In the genomic region with DNA sequence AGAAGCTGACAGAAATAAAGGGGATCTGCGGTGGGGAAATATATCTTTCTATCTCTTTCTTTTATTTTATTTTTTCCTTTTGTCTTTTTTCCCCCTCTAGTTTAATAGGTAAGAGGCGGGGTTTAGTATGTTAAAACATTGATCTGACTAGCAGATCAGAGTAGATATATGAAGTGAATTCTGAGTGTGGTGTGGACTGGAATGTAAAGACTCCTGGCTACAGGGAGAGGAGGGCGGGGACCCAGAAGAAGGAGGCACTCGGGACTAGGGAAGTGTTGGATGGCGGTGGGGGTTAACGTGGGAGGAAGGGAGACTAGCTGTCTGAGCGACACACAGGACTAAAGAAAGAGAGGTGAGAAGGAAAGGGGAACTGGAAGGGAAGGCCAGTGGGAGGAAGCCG, we compare ENCODE assay signal across 12 mouse cellular contexts. TPM values are rescaled to one million over a fixed set of nuclear protein-coding genes. Genes with fewer than 3 reads are reported as not detected.
DNase-seq lines count a peak whose midpoint lies in the region; ATAC-seq lines count a peak whose summit lies in the region.
"Had no signal": no experiment of that assay in that cellular context is flagged by ENCODE, and none has a peak within 500 bp of the region (broad histone marks: within the 10 kb centered on the region; RNA-seq: fewer than 3 reads in every experiment).

A gene (plus strand): TSS at position 301 of the 400 bp plus-strand sequence.

- no peak within 1 kb of the TSS for H3K4me3 ChIP-seq in limb, embryonic 13.5 days
- no peak within 1 kb of the TSS for H3K4me3 ChIP-seq in limb, embryonic 10.5 days
- peak within 1 kb of the TSS; percentile 41 for H3K4me3 ChIP-seq in forebrain, embryonic 12.5 days (replicated peaks)
- peak within 1 kb of the TSS; percentile 39 for H3K4me3 ChIP-seq in neural tube, embryonic 14.5 days (ENCODE audit: low read depth, low read length)

- H3K27me3 ChIP-seq in limb, embryonic 13.5 days: peaks cover 50% of the 10 kb centered on the region
- peaks cover 48% of the 10 kb centered on the region for H3K27me3 ChIP-seq in limb, embryonic 10.5 days (ENCODE audit: low read depth, poor library complexity, severe bottlenecking)
- H3K27me3 ChIP-seq in forebrain, embryonic 12.5 days: peaks cover 41% of the 10 kb centered on the region
- H3K27me3 ChIP-seq in neural tube, embryonic 14.5 days (ENCODE audit: control insufficient read depth, insufficient read depth, low read length): peaks cover 24% of the 10 kb centered on the region
- H3K27me3 ChIP-seq: CH12.LX had no signal

- intact Hi-C loops in heart, postnatal 14 days (cut with DNase I): loop anchor here (5.0 to 10.0 kb wide), 2 partner anchors 1474 to 1661 kb away; no protein-coding TSS in a partner anchor

- peak within 1 kb of the TSS; percentile 20 for H3K4me2 ChIP-seq in limb, embryonic 13.5 days (replicated peaks)
- peak within 1 kb of the TSS; percentile 66 for H3K4me2 ChIP-seq in forebrain, embryonic 12.5 days
- peak within 1 kb of the TSS; percentile 77 for H3K4me2 ChIP-seq in neural tube, embryonic 14.5 days (ENCODE audit: low read depth, low read length)

- no peaks in the 10 kb centered on the region for H3K36me3 ChIP-seq in limb, embryonic 13.5 days
- no peaks in the 10 kb centered on the region for H3K36me3 ChIP-seq in limb, embryonic 10.5 days
- H3K36me3 ChIP-seq in forebrain, embryonic 12.5 days (replicated peaks): no peaks in the 10 kb centered on the region
- no peaks in the 10 kb centered on the region for H3K36me3 ChIP-seq in neural tube, embryonic 14.5 days (ENCODE audit: control insufficient read depth, insufficient read depth, low read length)

- WGBS in limb, embryonic 13.5 days: 7% methylated on average over 8 of the region's 8 CpGs
- WGBS in limb, embryonic 10.5 days: 5% methylated on average over 8 of the region's 8 CpGs
- 5% methylated on average over 8 of the region's 8 CpGs for WGBS in forebrain, embryonic 12.5 days
- 6% methylated on average over 8 of the region's 8 CpGs for WGBS in neural tube, embryonic 14.5 days

- no peak for ATAC-seq in limb, embryonic 13.5 days (ENCODE audit: low FRiP score, low read depth)
- no peak for ATAC-seq in forebrain, embryonic 12.5 days (ENCODE audit: low FRiP score)
- no peak for ATAC-seq in neural tube, embryonic 14.5 days (ENCODE audit: low read depth)
- ATAC-seq in activated CD4-positive, CD25-positive, alpha-beta regulatory T cell, adult 4 months: no peak

- H3K4me1 ChIP-seq in limb, embryonic 13.5 days: no peaks in the 10 kb centered on the region
- no peaks in the 10 kb centered on the region for H3K4me1 ChIP-seq in limb, embryonic 10.5 days
- peaks cover 16% of the 10 kb centered on the region for H3K4me1 ChIP-seq in forebrain, embryonic 12.5 days
- 0 out of 2 replicates have a peak, but pooled peaks cover 5% of the 10 kb centered on the region for H3K4me1 ChIP-seq in neural tube, embryonic 14.5 days (ENCODE audit: control insufficient read depth, insufficient read depth, low read length)

- no peaks in the 10 kb centered on the region for H3K9me3 ChIP-seq in limb, embryonic 13.5 days
- H3K9me3 ChIP-seq in limb, embryonic 10.5 days (replicated peaks): no peaks in the 10 kb centered on the region
- H3K9me3 ChIP-seq in forebrain, embryonic 12.5 days: no peaks in the 10 kb centered on the region
- no peaks in the 10 kb centered on the region for H3K9me3 ChIP-seq in neural tube, embryonic 14.5 days (ENCODE audit: control insufficient read depth, low read length)

- no peak for DNase-seq in limb, embryonic 10.5 days (ENCODE audit: low spot score)
- peak; percentile 10 to 20 for DNase-seq in layer of hippocampus, postnatal 25 days (ENCODE audit: extremely low spot score in 1 of 2, low spot score in 1 of 2)
- no peak for DNase-seq in heart, postnatal 14 days
- DNase-seq in adrenal gland, postnatal 36 days: no peak

- H3K27ac ChIP-seq in limb, embryonic 13.5 days: no peak within 1 kb of the TSS
- no peak within 1 kb of the TSS for H3K27ac ChIP-seq in limb, embryonic 10.5 days
- no peak within 1 kb of the TSS for H3K27ac ChIP-seq in forebrain, embryonic 12.5 days
- no peak within 1 kb of the TSS for H3K27ac ChIP-seq in neural tube, embryonic 14.5 days (ENCODE audit: low read depth, low read length)

- no peak within 1 kb of the TSS for H3K9ac ChIP-seq in limb, embryonic 13.5 days
- H3K9ac ChIP-seq in forebrain, embryonic 12.5 days: peak within 1 kb of the TSS; percentile 7; the same call in 1 of the 2 replicates
- peak within 1 kb of the TSS; percentile 37; the same call in 1 of the 2 replicates for H3K9ac ChIP-seq in neural tube, embryonic 14.5 days (replicated peaks; ENCODE audit: low read depth, low read length)

RNA-seq across cellular contexts. Expression of the gene that starts here (rescaled TPM):
- polyA plus RNA-seq in limb, embryonic 13.5 days (2015; fragmentation: Nextera tagmentation; extraction: Ambion mirVana): 0.14 and 0.20 TPM in 2 replicates
- not detected in 2 replicates for polyA plus RNA-seq in limb, embryonic 10.5 days (2016; fragmentation: Nextera tagmentation; extraction: Ambion mirVana)
- 0.26 TPM in 2 replicates for polyA plus RNA-seq in forebrain, embryonic 12.5 days (2016; fragmentation: Nextera tagmentation; extraction: Ambion mirVana)
- 10 to 100 TPM; 37.8 to 43.9 TPM for total RNA-seq in layer of hippocampus, postnatal 25 days (2021)
- polyA plus RNA-seq in neural tube, embryonic 14.5 days (2014; fragmentation: Nextera tagmentation; extraction: Ambion mirVana): 3.9 and 4.8 TPM in 2 replicates
- not detected for total RNA-seq in heart, postnatal 14 days (2021)
- total RNA-seq in adrenal gland, postnatal 36 days (2021): not detected
- not detected for polyA plus RNA-seq in activated CD4-positive, CD25-positive, alpha-beta regulatory T cell, adult 4 months (2017; shearing (Covaris generic))
- total RNA-seq: adrenal gland, adult 2 months; CH12.LX; heart, postnatal 10 days had no signal
- polyA plus RNA-seq: adrenal gland, adult 2 months; lung, embryonic 16.5 days had no signal

Comparison
In these comparisons a context has a peak if more than half of its experiments do, and no peak if none do; other contexts are left out.
1. RNA of the gene that starts here (total RNA-seq): 37.8 to 43.9 TPM in layer of hippocampus, postnatal 25 days; not detected in heart, postnatal 14 days and not detected in adrenal gland, postnatal 36 days; every median in the first group is over 10 times any median in the second.
2. H3K4me2 ChIP-seq: peak in every context shown above with its lines; median percentile 77 in neural tube, embryonic 14.5 days; 66 in forebrain, embryonic 12.5 days; 20 in limb, embryonic 13.5 days.
3. H3K4me3 ChIP-seq: peak in forebrain, embryonic 12.5 days (single experiment) and neural tube, embryonic 14.5 days (single experiment); none in limb, embryonic 13.5 days (single experiment) and limb, embryonic 10.5 days (single experiment).
4. DNase-seq: peak in layer of hippocampus, postnatal 25 days (2 of 2); none in limb, embryonic 10.5 days (single experiment), heart, postnatal 14 days (0 of 2) and adrenal gland, postnatal 36 days (0 of 2).